Mouse (Mus musculus): ENCODE data around the gene B230118H07Rik.

- TF ChIP-seq CTCF (IDR thresholded peaks at IDR 0.05; ENCODE audit: borderline replicate concordance, insufficient read depth, low read depth, low read length) (no peak), POLR2A (IDR thresholded peaks at IDR 0.05; ENCODE audit: borderline replicate concordance, insufficient read depth, low read length) (no peak)
Measured at GRCm38 (mm10) chr2:101548866-101549265, 100.5 kb downstream of the B230118H07Rik start.
